Mouse (Mus musculus): ENCODE measurements around the gene Atxn1l. TPM values are rescaled to one million over a fixed set of nuclear protein-coding genes. Genes with fewer than 3 reads are reported as not detected.
"Not testable (repeated sequence)": the region's sequence is repeated elsewhere in the genome, so short reads cannot be mapped to it uniquely, and the experiment has no call there.

Atxn1l gene
- 10 to 100 TPM; 39.2 to 50.2 TPM for total RNA-seq (2021)
- long read RNA-seq, experiment 1, partial matches to known transcripts = 0 of 5 reads
- long read RNA-seq, experiment 1, other reads (novel, unspliced or antisense) = 5 of 5 reads
- long read RNA-seq, experiment 2, partial matches to known transcripts = 0 of 2 reads
- long read RNA-seq, experiment 2, other reads (novel, unspliced or antisense) = 2 of 2 reads

GRCm38 (mm10) chr8:109737237-109738048 lies at the start of gene Atxn1l:
TSS of gene Atxn1l (minus strand) at chr8:109737739.
- DNase-seq = peak; percentile 86 to 90

DNA sequence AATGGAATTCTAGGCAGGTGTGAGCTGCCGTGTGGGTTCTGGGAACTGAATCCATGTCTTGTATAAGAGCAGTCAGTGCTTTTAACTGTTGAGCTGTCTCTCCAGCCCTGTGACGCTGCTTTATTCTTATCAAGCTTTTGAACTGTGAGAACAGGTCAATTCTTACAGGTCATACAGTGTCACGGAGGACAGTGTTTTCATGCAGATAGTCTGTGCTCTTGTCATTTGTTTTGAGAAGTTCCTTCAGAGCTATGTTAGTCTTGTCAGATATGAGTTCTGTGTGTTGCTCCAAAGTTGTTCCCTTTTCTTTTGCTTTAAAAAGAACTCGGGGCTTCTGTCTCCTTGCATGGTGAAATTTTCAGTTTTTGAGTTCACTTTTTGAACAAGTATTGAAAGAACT lies 43.0 kb upstream of the Atxn1l start:
- DNase-seq = no peak

DNA sequence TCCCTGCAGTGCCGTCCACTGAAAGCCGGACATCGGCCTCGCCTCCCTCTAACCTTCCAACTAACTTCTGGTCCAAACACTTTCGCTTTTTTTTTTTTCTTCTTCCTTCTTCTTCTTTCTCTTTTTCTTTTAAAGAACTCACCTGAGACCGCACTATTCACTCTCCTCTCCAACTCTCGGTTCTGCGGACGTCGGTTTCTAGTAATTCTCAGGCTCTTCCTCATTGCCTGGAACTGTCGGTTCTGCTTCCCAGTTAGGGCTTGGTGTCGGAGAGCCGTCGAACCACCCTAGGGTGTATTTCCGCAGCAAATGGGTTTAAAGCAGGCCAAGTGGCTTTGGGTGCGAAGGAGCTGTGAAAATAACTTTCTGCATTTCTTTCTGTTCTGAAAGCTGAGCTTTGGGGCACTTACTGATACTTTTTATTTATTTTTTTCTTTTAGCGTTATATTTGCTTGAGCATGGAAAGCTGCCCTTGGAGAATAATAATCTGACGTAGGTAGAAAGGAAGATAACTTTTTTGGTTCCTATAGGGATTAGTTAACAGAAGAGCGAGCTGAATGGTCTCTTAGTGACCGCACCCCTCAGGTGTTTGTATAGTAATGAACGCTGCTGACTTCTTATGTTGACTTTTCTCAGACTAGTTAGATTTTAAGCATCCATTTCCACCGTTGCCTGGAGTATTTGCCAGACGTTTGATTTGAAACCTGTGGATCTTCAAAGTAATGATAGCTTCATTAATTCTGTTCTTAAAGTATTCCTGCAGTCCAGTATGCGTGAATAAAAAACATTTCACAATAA lies 42.1 kb upstream of the Atxn1l start:
- DNase-seq = peak in 1 of 2 experiments; percentile 9

DNA sequence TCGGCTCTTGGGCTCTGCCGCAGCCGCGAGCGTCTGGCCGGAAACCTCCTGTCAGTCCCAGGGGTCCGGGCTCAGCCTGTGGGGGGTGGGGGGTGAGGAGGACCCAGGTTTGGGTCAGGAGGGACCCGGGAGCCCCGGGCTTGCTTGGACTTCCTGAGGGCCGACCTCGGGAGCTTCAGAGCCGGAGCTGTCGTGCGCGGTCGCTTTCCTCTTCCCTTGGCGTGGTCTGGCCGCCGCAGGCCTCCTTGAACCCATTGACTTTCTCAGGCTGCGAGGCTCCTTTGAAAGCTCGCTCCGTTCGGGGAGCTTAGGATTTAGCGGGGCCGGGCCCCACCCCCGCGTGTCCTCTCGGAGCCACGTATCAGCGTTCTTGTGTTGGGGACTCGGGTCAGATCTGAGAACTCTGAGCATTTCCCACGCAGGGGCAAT lies 41.5 kb upstream of the Atxn1l start:
- peak; percentile 55 to 69 for DNase-seq

GRCm38 (mm10) chr8:109778280-109778977 lies 40.9 kb upstream of the Atxn1l start, which contains the start of gene Ap1g1:
TSS of gene Ap1g1 (plus strand) at chr8:109778554.
- DNase-seq = peak; percentile 97

DNA sequence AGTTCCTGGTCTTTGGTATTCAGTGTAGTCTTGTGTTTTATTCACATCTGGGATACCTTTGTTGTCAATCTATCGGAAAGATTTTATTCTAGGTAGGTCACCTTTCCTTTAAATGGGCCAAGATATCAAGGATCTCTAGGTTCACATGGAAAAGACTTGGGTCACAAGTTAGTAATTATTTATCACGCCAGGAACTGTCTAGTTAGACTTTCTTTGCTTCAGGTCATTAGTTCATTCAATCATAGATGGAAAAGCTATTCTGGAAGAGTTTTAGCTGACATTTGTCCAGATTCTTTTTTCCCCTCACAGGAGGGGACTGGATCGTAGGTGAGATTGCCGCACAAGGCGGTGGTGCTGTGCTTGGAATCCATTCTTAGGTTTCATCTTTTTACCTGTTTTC lies 40.3 kb upstream of the Atxn1l start:
- no peak for DNase-seq

GRCm38 (mm10) chr8:109773154-109773553 lies 35.6 kb upstream of the Atxn1l start:
- peak; percentile 11 to 23 for DNase-seq

DNA sequence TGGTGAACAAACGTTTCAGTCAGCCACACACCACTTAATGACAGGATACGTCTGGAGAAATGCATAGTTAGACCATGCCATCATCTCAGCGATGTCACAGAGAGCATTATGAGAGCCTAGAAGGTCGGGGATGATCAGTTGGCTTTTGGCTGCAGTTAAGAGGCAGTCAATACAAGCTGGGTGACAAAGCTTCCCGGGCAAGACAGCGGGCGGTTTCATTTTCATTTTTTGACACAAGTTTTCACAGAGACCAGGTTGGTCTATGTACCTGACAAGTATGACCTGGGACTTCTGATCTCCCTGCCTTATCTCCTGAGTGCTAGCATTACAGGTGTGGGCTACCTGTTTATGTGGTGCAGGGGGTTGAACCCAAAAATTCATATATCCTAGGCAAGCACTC lies 28.5 kb upstream of the Atxn1l start:
- DNase-seq = no peak

DNA sequence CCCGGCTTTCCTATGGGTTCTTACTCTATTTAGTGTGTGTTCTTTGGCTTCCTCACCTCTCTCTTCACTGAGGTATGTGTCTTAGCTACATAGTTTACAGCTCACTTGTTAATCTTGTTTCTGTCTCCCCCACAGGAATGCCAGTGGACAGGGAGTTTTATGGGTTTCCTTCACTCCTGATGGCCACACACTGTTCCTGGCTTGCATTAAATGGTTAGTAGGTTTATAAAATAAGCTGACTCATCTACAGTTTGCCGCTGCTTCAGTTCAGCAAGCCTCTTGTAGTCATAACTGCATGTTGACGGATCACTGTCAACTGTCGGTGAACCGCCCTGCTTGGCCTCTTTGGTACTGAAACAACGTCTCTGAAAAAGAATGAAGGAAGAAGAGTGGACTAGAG lies 26.5 kb upstream of the Atxn1l start:
- no peak for DNase-seq

GRCm38 (mm10) chr8:109760221-109760620 lies 22.7 kb upstream of the Atxn1l start:
- peak; percentile 65 to 68 for DNase-seq

DNA sequence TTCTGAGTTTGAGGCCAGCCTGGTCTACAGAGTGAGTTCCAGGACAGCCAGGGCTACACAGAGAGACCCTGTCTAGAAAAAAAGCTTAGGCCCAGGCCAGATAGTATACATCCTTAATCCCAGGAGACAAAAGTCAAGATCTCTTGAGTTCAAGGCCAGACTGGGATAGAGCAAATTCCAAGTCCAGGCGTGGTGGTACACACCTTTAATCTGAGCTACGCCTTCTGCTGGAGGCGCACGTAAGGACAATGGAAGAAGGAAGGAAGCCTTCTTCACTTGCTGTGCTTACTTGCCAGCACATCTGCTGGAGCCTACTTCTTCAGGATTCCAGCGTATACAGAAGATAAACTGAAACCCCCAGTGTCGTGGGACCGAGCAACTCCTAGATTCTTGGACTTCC lies 21.9 kb upstream of the Atxn1l start:
- DNase-seq = no peak

GRCm38 (mm10) chr8:109756849-109757248 lies 19.3 kb upstream of the Atxn1l start:
- DNase-seq = no peak

GRCm38 (mm10) chr8:109755554-109755953 lies 18.0 kb upstream of the Atxn1l start:
- not testable (repeated sequence) for DNase-seq

- no peak for DNase-seq
Observed at GRCm38 (mm10) chr8:109754696-109755095, 17.2 kb upstream of the Atxn1l start.

DNA sequence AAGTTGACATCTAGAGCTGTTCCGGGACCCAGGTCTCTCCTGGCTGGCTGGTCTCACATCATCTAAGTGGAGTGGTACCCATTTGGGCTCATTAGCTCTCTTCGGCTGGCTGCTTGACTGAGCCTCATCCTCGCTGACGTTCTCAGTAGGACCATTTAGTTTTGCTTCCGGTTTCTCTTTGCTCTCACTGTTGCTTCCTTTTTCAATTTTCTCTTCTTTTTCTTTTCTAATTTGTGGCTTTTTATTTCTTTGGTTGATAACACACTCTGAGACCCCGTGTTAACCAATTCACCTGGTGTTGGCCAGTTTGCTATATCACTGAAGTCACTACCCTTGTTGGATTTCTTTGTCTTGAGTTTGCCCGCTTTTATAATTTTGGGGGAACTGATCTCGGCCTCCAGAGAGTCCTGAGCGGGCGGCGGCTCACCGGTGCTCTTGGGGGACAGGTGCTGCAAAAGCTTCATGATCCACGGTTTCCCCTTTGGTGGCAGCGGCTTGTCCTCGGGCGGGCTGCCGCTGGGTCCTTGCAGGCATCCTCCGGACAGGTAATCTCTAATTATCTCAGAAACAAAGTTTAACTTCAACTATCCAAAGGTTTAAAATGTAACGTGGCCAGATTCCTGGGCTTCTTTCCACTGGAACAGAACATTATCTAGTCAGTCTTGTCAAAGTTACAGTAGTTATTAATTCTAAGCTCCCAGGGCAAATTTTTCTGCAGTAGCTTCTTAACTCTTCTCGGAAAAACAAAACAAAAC lies 14.4 kb upstream of the Atxn1l start:
- no peak for DNase-seq

DNA sequence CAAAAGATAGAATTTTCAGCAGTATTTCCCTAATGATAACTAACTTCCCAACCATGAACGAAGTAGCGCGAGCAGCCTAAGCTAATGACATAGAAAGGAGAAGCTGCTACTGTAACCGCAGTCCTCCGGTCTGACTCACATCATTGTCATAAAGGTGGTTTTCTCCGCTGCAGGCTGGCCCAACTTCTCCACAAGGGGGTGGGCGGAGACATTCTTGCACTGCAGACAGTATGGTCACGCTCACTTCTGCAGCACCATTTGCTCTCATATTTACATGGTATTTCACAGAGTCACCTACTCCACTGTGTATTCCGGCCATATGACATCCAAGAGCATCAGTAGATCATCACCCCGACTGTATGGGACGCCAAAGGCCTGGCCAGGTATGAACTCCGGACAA lies 13.2 kb upstream of the Atxn1l start:
- DNase-seq = peak; percentile 15 to 38

DNA sequence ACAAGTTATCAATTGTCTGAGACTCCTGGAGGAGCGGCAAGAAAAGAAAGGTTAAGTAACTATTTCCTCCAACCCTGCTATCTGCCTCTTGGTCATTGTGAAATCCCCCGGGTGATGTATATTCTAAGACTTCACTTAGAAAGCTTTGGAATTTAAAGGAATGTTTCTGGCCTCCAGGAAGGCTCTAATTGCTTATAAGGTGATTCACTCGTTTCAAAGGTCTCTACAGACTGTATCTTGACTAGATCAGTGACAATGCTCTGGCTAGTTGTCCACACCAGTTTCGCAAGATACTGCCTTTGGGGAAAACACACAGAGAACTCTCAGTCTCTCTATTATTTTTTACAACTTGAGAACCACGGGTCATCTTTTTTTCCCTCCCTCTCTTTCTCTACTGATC lies 12.7 kb upstream of the Atxn1l start:
- DNase-seq = no peak

DNA sequence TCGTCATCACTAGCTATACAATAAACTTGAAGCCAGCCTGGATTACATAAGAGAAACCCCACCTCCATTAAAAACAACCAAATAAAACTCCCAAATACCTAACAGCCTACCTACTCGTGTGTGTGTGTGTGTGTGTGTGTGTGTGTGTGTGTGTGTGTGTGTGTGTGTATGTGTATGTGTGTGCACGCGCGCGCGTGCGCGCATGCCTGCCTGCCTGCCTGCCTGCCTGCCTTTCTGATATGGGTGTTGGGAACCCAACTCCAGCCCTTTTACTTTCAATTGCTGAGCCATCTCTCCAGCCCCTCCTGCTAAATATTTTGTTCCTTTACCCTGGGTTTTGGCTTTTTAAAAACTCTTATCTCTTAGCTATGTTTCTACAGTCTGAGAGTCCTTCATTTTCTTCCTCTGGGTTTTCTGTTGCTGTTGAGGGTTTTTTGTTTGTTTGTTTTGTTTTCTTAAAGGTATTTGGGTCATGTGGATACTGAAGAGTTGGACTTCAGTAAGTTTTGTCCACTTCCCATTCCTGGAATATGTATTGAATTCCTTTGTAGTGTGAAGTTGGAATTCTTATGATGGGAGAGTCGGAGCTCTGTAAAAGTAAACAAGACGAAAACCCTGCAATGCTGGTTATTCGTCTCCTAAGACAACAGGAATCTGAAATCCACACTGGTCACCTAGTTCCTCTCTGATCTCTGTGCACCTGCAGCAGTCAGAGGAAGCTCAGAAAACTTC lies 10.1 kb upstream of the Atxn1l start:
- no peak for DNase-seq

DNA sequence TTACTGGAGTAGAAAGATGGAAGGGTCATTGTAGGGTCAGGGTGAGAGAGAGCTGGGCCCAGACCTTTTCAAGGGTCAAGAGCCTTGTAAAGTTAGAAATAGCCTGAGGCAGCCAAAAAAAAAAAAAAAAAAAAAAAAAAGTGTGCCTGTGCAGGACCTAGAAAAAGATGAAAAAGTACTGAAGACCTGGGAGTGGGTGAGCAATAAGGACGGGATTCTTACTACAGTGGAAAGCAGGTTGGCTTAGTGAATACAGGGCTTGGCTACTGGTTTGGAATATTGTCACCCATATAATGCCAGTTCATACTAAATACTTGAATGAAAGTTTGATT lies 476 bp upstream of the Atxn1l start:
- DNase-seq = no peak

DNA sequence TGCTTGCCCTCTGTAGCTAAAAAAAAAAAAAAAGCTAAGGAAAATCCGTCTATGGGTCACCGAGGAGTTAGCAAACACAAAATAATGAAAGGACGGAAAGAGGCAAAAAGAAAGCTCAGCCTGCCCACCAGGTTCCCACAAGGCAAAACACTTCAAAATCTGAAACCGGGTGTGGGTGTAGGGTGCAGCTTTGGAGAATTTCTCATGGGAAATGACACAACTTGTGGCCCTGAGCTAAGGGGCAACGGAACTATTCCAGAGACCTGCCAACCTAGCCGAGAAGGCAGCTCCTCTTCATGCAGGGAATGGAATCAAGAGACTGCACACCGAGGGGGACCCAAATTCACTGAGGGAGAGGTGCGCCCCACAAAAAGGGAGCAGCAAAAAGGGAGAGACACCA lies 720 bp downstream of the Atxn1l start:
- DNase-seq = peak in 1 of 2 experiments; percentile 2

DNA sequence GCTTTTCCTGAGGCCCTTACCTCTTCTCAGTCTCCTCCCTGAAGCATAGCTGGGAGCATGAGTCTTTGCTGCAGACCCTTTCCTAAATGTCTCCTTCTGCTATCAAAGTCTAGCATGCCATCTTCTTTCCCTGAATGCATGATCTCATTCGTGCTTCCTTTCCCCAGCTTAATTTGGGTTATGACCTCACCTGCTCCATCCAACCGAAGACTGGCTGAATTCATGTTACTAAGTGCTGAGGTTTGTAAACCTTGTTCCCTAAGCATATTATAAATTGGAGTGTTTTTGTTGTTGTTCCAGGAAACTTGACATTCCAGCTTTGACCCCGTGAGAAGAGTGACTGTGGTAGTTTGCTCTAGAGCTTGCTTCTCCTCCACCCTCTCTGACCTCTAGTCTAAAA lies 3.5 kb downstream of the Atxn1l start:
- DNase-seq = no peak
